Mouse (Mus musculus) MEL (cell line): ENCODE data around the gene Gfi1.
A peak's percentile ranks its signal among the peaks of the same experiment; 100 is the strongest.

ENCODE experiments used
- CHD2 ChIP-seq: IDR thresholded peaks from 2 replicates; pipeline ENCODE4 v1.6.1; 2011; ENCODE audit warnings: low read length, improper control_type of control experiment
- CTCF ChIP-seq, 3 experiments: IDR thresholded peaks in 2 of 3; conservative IDR thresholded peaks in 1 of 3; 2 replicates each; pipeline ENCODE4 v1.5.1; 2011 to 2012; ENCODE audit warnings: low read length in 3 of 3, low read depth in 2 of 3, mild to moderate bottlenecking in 2 of 3, improper control_type of control experiment in 1 of 3, inconsistent platforms in 1 of 3, mixed read lengths in 1 of 3, moderate library complexity in 1 of 3; ENCODE audit not compliant: control insufficient read depth in 1 of 3, insufficient read depth in 1 of 3, poor library complexity in 1 of 3, severe bottlenecking in 1 of 3
- EP300 ChIP-seq, 2 experiments: IDR thresholded peaks; 2 replicates each; pipeline ENCODE4 v1.6.1; 2011; ENCODE audit warnings: improper control_type of control experiment in 2 of 2, low read length in 2 of 2, low read depth in 1 of 2, mild to moderate bottlenecking in 1 of 2
- GABPA ChIP-seq: IDR thresholded peaks from 2 replicates; pipeline ENCODE4 v1.6.1; 2012; ENCODE audit warnings: low read depth, mild to moderate bottlenecking, inconsistent platforms, low read length, improper control_type of control experiment, moderate library complexity
- GATA1 ChIP-seq: IDR thresholded peaks from 2 replicates; pipeline ENCODE4 v1.6.1; 2011; ENCODE audit warnings: low read depth, low read length, improper control_type of control experiment
- MAFK ChIP-seq: IDR thresholded peaks from 2 replicates; pipeline ENCODE4 v1.6.1; 2011; ENCODE audit warnings: low read depth, mild to moderate bottlenecking, low read length, improper control_type of control experiment, borderline replicate concordance
- MAX ChIP-seq: IDR thresholded peaks from 2 replicates; pipeline ENCODE4 v1.6.1; 2011; ENCODE audit warnings: low read length, improper control_type of control experiment
- MAZ ChIP-seq: IDR thresholded peaks from 2 replicates; pipeline ENCODE4 v1.6.1; 2012; ENCODE audit warnings: low read depth, mild to moderate bottlenecking, inconsistent platforms, low read length, improper control_type of control experiment
- MXI1 ChIP-seq: IDR thresholded peaks from 2 replicates; pipeline ENCODE4 v1.6.1; 2011; ENCODE audit warnings: mild to moderate bottlenecking, low read depth, low read length, improper control_type of control experiment
- POLR2A ChIP-seq, 2 experiments: IDR thresholded peaks; 2 replicates each; pipeline ENCODE4 v1.6.1; 2011 to 2012; ENCODE audit warnings: low read length in 2 of 2, mild to moderate bottlenecking in 2 of 2, control low read depth in 1 of 2, improper control_type of control experiment in 1 of 2, low read depth in 1 of 2, moderate library complexity in 1 of 2; ENCODE audit not compliant: control insufficient read depth in 1 of 2, insufficient read depth in 1 of 2, poor library complexity in 1 of 2
- UBTF ChIP-seq: IDR thresholded peaks from 2 replicates; pipeline ENCODE4 v1.6.1; 2012; ENCODE audit warnings: low read depth, mild to moderate bottlenecking, inconsistent platforms, low read length, improper control_type of control experiment, moderate library complexity, borderline replicate concordance; ENCODE audit not compliant: insufficient read depth

DNA sequence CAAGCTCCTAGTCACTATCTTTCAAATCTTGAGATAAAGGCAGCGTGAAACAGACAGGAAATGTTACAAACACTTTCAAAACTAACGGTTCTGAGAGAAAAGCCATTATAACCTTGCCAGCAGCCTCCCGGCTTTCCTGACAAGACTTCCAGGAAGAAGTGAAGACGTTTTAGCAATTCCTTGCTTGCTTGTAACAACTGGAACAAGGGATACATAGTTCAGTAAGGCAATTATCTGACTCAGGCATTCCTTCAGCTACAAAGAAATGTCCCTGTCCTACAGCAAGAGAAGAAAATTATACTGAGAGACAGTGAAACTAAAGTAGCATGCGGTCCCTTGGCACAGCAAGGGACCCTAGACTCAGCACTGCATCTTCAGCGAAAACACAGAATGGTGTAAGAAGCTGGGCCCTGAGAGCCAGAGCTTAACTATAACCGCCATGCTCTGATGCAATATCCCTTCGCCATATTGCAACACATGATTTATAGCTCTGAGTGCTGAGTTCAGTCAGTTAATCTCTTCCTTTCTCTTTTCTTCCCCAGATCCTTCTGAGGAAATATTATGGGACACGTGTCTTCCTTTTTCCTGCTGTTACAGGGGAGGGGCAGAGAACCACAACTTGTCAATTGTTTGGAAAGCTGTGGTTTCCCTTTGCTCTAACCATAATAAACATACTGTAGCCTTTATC, 23.5 kb upstream of the Gfi1 start:
- TF ChIP-seq POLR2A (IDR thresholded peaks at IDR 0.05; ENCODE audit: control insufficient read depth in 1 of 2, insufficient read depth in 1 of 2, low read depth in 1 of 2, low read length in 2 of 2, poor library complexity in 1 of 2): no peak
- no peak for TF ChIP-seq UBTF
- TF ChIP-seq MAFK: no peak
- TF ChIP-seq MXI1: 0 out of 2 replicates have a peak, but pooled peaks have one; percentile 50
- TF ChIP-seq CHD2: no peak
- TF ChIP-seq MAX: no peak
- TF ChIP-seq GABPA: no peak
- TF ChIP-seq MAZ: no peak
- no peak for TF ChIP-seq CTCF (IDR thresholded peaks at IDR 0.05 in 2 of 3, conservative IDR thresholded peaks at IDR 0.05 in 1 of 3; ENCODE audit: control insufficient read depth in 1 of 3, insufficient read depth in 1 of 3, low read depth in 2 of 3, low read length in 3 of 3, poor library complexity in 1 of 3, severe bottlenecking in 1 of 3)
- TF ChIP-seq GATA1: peak; percentile 27; the same call in 1 of the 2 replicates
- TF ChIP-seq EP300 (IDR thresholded peaks at IDR 0.05; ENCODE audit: low read depth in 1 of 2, low read length in 2 of 2): peak in 1 of 2 experiments; percentile 69; a peak in 3 of 4 replicates
